Mouse (Mus musculus) heart, embryonic 14.5 days (tissue): ENCODE data around the gene Rplp2. TPM values are rescaled to one million over a fixed set of nuclear protein-coding genes. Genes with fewer than 3 reads are reported as not detected.

Experiments
- ATAC-seq: fragments of 200-750 bp; cut with Nextera tagmentation; 2 replicates; pipeline ENCODE4 v1.8.0; 2017; ENCODE audit warnings: low read depth, moderate TSS enrichment; ENCODE audit not compliant: insufficient number of reproducible peaks, insufficient read depth, low FRiP score
- H3K27ac ChIP-seq, 2 experiments: fragments of 200-500 bp in 1 of 2; fragments of 300-500 bp in 1 of 2; sonication (generic) in 1 of 2; replicated peaks in 1 of 2; 2 replicates each; pipeline ENCODE4 v1.5.1; 2012 to 2014; ENCODE audit warnings: low read depth in 2 of 2, low read length in 2 of 2, control low read depth in 1 of 2, mild to moderate bottlenecking in 1 of 2, mixed read lengths in 1 of 2; ENCODE audit not compliant: control insufficient read depth in 1 of 2, insufficient read depth in 1 of 2
- H3K27me3 ChIP-seq: fragments of 300-500 bp; sonication (generic); 2 replicates; pipeline ENCODE4 v1.6.1; 2014; ENCODE audit warnings: mild to moderate bottlenecking, low read length, control low read depth; ENCODE audit not compliant: control insufficient read depth, insufficient read depth
- H3K36me3 ChIP-seq: fragments of 300-500 bp; sonication (generic); 2 replicates; pipeline ENCODE4 v1.6.1; 2014; ENCODE audit warnings: mild to moderate bottlenecking, control low read depth, low read length, mixed read lengths; ENCODE audit not compliant: control insufficient read depth, insufficient read depth
- H3K4me1 ChIP-seq, 2 experiments: fragments of 200-500 bp in 1 of 2; fragments of 300-500 bp in 1 of 2; sonication (generic) in 1 of 2; 2 replicates each; pipeline ENCODE4 v1.6.1; 2012 to 2014; ENCODE audit warnings: low read length in 2 of 2, control low read depth in 1 of 2, mixed read lengths in 1 of 2; ENCODE audit not compliant: control insufficient read depth in 2 of 2, insufficient read depth in 2 of 2
- H3K4me2 ChIP-seq: fragments of 300-500 bp; sonication (generic); 2 replicates; pipeline ENCODE4 v1.6.1; 2014; ENCODE audit warnings: mild to moderate bottlenecking, low read length
- H3K4me3 ChIP-seq, 2 experiments: fragments of 200-500 bp in 1 of 2; fragments of 300-500 bp in 1 of 2; sonication (generic) in 1 of 2; 2 replicates each; pipeline ENCODE4 v1.5.1; 2012 to 2014; ENCODE audit warnings: low read length in 2 of 2, mild to moderate bottlenecking in 2 of 2, control low read depth in 1 of 2, low read depth in 1 of 2, moderate library complexity in 1 of 2; ENCODE audit not compliant: control insufficient read depth in 1 of 2, insufficient read depth in 1 of 2
- H3K9ac ChIP-seq: fragments of 300-500 bp; sonication (generic); 2 replicates; pipeline ENCODE4 v1.6.1; 2014; ENCODE audit warnings: mild to moderate bottlenecking, low read length
- H3K9me3 ChIP-seq: fragments of 300-500 bp; sonication (generic); 2 replicates; pipeline ENCODE4 v1.6.1; 2016; ENCODE audit warnings: low read length, control low read depth; ENCODE audit not compliant: control insufficient read depth
- WGBS: fragments of 180-500 bp; shearing (Covaris S2); extraction: QIAGEN DNeasy Blood & Tissue Kit; methylation state at CpG from one replicate; pipeline ENCODE4 v1.1.7; 2014; 5-methylcytosine and 5-hydroxymethylcytosine counted together
- polyA plus RNA-seq: library from polyadenylated mRNA; unstranded; fragments of >200 nt; fragmentation: Nextera tagmentation; extraction: Ambion mirVana; gene quantifications from 2 replicates; pipeline ENCODE4 v1.2.1, GENCODE M21; 2014

Rplp2 gene
- polyA plus RNA-seq, 1 experiment from 2014 or later: 975 TPM

- no peak for ATAC-seq
- WGBS: 60% methylated on average over 7 of the region's 10 CpGs
- no peaks in the 10 kb centered on the region for H3K9me3 ChIP-seq
- peak overlapping the region; percentile 10 to 33; a peak in 2 of 4 replicates for H3K27ac ChIP-seq
- H3K4me1 ChIP-seq: peaks cover 41 to 61% of the 10 kb centered on the region in 2 experiments
- H3K9ac ChIP-seq: peak overlapping the region; percentile 65; the same call in 1 of the 2 replicates
- H3K4me3 ChIP-seq: peak overlapping the region in 1 of 2 experiments; percentile 25; a peak in 1 of 4 replicates
- peaks cover 30% of the 10 kb centered on the region for H3K27me3 ChIP-seq
- peaks cover 13% of the 10 kb centered on the region for H3K36me3 ChIP-seq
- peak overlapping the region; percentile 64 for H3K4me2 ChIP-seq
Measured at GRCm38 (mm10) chr7:141465388-141466044, 18.3 kb downstream of the Rplp2 start.

GRCm38 (mm10) chr7:141466045-141466394, 18.9 kb downstream of the Rplp2 start:
- WGBS: 56% methylated on average over 7 of the region's 7 CpGs
- peaks cover 18% of the 10 kb centered on the region for H3K36me3 ChIP-seq
- peak overlapping the region; percentile 64 for H3K4me2 ChIP-seq
- H3K4me1 ChIP-seq: peaks cover 41 to 58% of the 10 kb centered on the region in 2 experiments
- H3K27ac ChIP-seq: peak overlapping the region; percentile 10 to 33; a peak in 2 of 4 replicates
- peak overlapping the region; percentile 11; the same call in 1 of the 2 replicates for H3K9ac ChIP-seq
- H3K4me3 ChIP-seq: no peak overlapping the region
- peaks cover 26% of the 10 kb centered on the region for H3K27me3 ChIP-seq
- ATAC-seq: no peak
- no peaks in the 10 kb centered on the region for H3K9me3 ChIP-seq

- peaks cover 25% of the 10 kb centered on the region for H3K36me3 ChIP-seq
Measured at GRCm38 (mm10) chr7:141466607-141467148, 19.5 kb downstream of the Rplp2 start.

GRCm38 (mm10) chr7:141467230-141468030, 20.3 kb downstream of the Rplp2 start, which contains the start of gene Cd151:
TSS of gene Cd151 (plus strand) at chr7:141467392.
- WGBS: under 1% methylated on average over 52 of the region's 52 CpGs
- peak; percentile 73 for ATAC-seq
- H3K9me3 ChIP-seq: no peaks in the 10 kb centered on the region
- peaks cover 32% of the 10 kb centered on the region for H3K36me3 ChIP-seq
- H3K27ac ChIP-seq: peak within 1 kb of the TSS; percentile 95 to 98
- H3K27me3 ChIP-seq: peaks cover 20% of the 10 kb centered on the region
- H3K4me3 ChIP-seq: peak within 1 kb of the TSS; percentile 77 to 85
- H3K9ac ChIP-seq: peak within 1 kb of the TSS; percentile 96
- peaks cover 36 to 46% of the 10 kb centered on the region in 2 experiments for H3K4me1 ChIP-seq
- H3K4me2 ChIP-seq: peak within 1 kb of the TSS; percentile 91

More at GRCm38 (mm10) chr7:141466607-141467148, 19.5 kb downstream of the Rplp2 start:
- Histone ChIP-seq H3K4me1 (peaks cover 39 to 53% of the 10 kb centered on the region in 2 experiments), H3K9ac (peak overlapping the region; percentile 96), H3K27me3 (peaks cover 24% of the 10 kb centered on the region), H3K27ac (peak overlapping the region; percentile 6 to 98; a peak in 3 of 4 replicates), H3K4me2 (peak overlapping the region; percentile 91), H3K4me3 (peak overlapping the region; percentile 77 to 85), H3K9me3 (no peaks in the 10 kb centered on the region)
- WGBS: 62% methylated on average over 10 of the region's 10 CpGs
- no peak for ATAC-seq

GRCm38 (mm10) chr7:141468164-141468521, 21.0 kb downstream of the Rplp2 start:
- Histone ChIP-seq H3K4me1 (peaks cover 35 to 44% of the 10 kb centered on the region in 2 experiments), H3K4me2 (peak overlapping the region; percentile 91), H3K9me3 (no peaks in the 10 kb centered on the region), H3K36me3 (peaks cover 38% of the 10 kb centered on the region), H3K27me3 (peaks cover 15% of the 10 kb centered on the region), H3K27ac (peak overlapping the region; percentile 95 to 98), H3K9ac (peak overlapping the region; percentile 96), H3K4me3 (peak overlapping the region; percentile 77 to 85)
- ATAC-seq: no peak
- WGBS: 12% methylated on average over 5 of the region's 5 CpGs

GRCm38 (mm10) chr7:141468522-141469211, 21.5 kb downstream of the Rplp2 start:
- Histone ChIP-seq H3K36me3 (peaks cover 38% of the 10 kb centered on the region), H3K9ac (peak overlapping the region; percentile 96), H3K4me2 (peak overlapping the region; percentile 91), H3K4me1 (peaks cover 33 to 45% of the 10 kb centered on the region in 2 experiments), H3K9me3 (no peaks in the 10 kb centered on the region), H3K4me3 (peak overlapping the region; percentile 77 to 85), H3K27ac (peak overlapping the region; percentile 95 to 98), H3K27me3 (peaks cover 10% of the 10 kb centered on the region)
- ATAC-seq: peak; percentile 65
- 3% methylated on average over 8 of the region's 8 CpGs for WGBS

- Histone ChIP-seq H3K9ac (peak overlapping the region; percentile 96), H3K4me1 (peaks cover 37 to 49% of the 10 kb centered on the region in 2 experiments), H3K9me3 (no peaks in the 10 kb centered on the region), H3K27ac (peak overlapping the region; percentile 95 to 98), H3K4me2 (peak overlapping the region; percentile 91), H3K4me3 (peak overlapping the region; percentile 77 to 85; a peak in 2 of 4 replicates), H3K27me3 (peaks cover 3% of the 10 kb centered on the region; the same call in 1 of the 2 replicates), H3K36me3 (peaks cover 38% of the 10 kb centered on the region)
- WGBS: 87% methylated on average over 6 of the region's 6 CpGs
- ATAC-seq: no peak
Measured at GRCm38 (mm10) chr7:141469352-141469751, 22.2 kb downstream of the Rplp2 start.
